Mouse (Mus musculus): ENCODE results near the gene Cog8.
"Not testable (repeated sequence)": the region's sequence is repeated elsewhere in the genome, so short reads cannot be mapped to it uniquely, and the experiment has no call there.

Cog8 gene

GRCm38 (mm10) chr8:107040632-107041031 is 15.9 kb downstream of the Cog8 start:
- DNase-seq, result no peak

GRCm38 (mm10) chr8:107036626-107037025 is 19.9 kb downstream of the Cog8 start:
- no peak for DNase-seq

- DNase-seq, result no peak
Observed at GRCm38 (mm10) chr8:107035641-107036040, 20.8 kb downstream of the Cog8 start.

- not testable (repeated sequence) for DNase-seq
Observed at GRCm38 (mm10) chr8:107033609-107034008, 22.9 kb downstream of the Cog8 start.

GRCm38 (mm10) chr8:107031577-107032090 is 24.9 kb downstream of the Cog8 start:
- DNase-seq, result no peak

GRCm38 (mm10) chr8:107030650-107031576 is 25.6 kb downstream of the Cog8 start, which contains the start of gene Vps4a:
Gene Vps4a (plus strand): TSS chr8:107031222.
- DNase-seq, result peak; percentile 96

GRCm38 (mm10) chr8:107030058-107030457 is 26.4 kb downstream of the Cog8 start:
- DNase-seq, result no peak

- DNase-seq, result no peak
Observed at GRCm38 (mm10) chr8:107029310-107029709, 27.2 kb downstream of the Cog8 start.

- DNase-seq, result no peak
Observed at GRCm38 (mm10) chr8:107023479-107023878, 33.0 kb downstream of the Cog8 start.

GRCm38 (mm10) chr8:107014915-107015314 is 41.6 kb downstream of the Cog8 start:
- DNase-seq, result no peak

- DNase-seq, result no peak
Observed at GRCm38 (mm10) chr8:107012666-107013065, 43.8 kb downstream of the Cog8 start.

GRCm38 (mm10) chr8:107007795-107008194 is 48.7 kb downstream of the Cog8 start:
- no peak for DNase-seq

GRCm38 (mm10) chr8:107002532-107002931 is 54.0 kb downstream of the Cog8 start:
- DNase-seq, result peak; percentile 77

GRCm38 (mm10) chr8:106999068-106999467 is 57.4 kb downstream of the Cog8 start:
- DNase-seq, result no peak

GRCm38 (mm10) chr8:106997416-106997815 is 59.1 kb downstream of the Cog8 start:
- DNase-seq, result no peak

GRCm38 (mm10) chr8:106996339-106996738 is 60.1 kb downstream of the Cog8 start:
- DNase-seq, result not testable (repeated sequence)
